Comparison of ENCODE assay signal across 11 mouse cellular contexts in genomic region chr2:181931918-181932605, GRCm38 (mm10). TPM values are rescaled to one million over a fixed set of nuclear protein-coding genes. Genes with fewer than 3 reads are reported as not detected.
DNase-seq lines count a peak whose midpoint lies in the region; ATAC-seq and TF ChIP-seq lines count a peak whose summit lies in the region.
"Had no signal": no experiment of that assay in that cellular context is flagged by ENCODE, and none has a peak within 500 bp of the region (broad histone marks: within the 10 kb centered on the region; RNA-seq: fewer than 3 reads in every experiment).

No protein-coding gene starts in this region.

- no peak overlapping the region for H3K4me3 ChIP-seq in left cerebral cortex, adult 2 months
- no peak overlapping the region for H3K4me3 ChIP-seq in heart, embryonic 12.5 days
- H3K4me3 ChIP-seq: liver, embryonic 15.5 days had no signal

- DNase-seq in gastrocnemius, postnatal 10 days: peak; percentile 33
- no peak for DNase-seq in gastrocnemius, adult 18-20 months (ENCODE audit: low spot score)
- peak; percentile 98 for DNase-seq in 3T3-L1 (ENCODE audit: low read depth, low spot score)
- peak; percentile 6 for DNase-seq in Muller cell, postnatal 12 days (ENCODE audit: inconsistent ontology term)
- DNase-seq in induced T-regulatory cell, adult 2 months (ENCODE audit: low read depth): peak; percentile 77
- no peak for DNase-seq in left cerebral cortex, adult 11 months (ENCODE audit: low spot score)
- no peak for DNase-seq in left cerebral cortex, adult 2 months (ENCODE audit: extremely low spot score in 1 of 2, low spot score in 2 of 2)
- DNase-seq: thymus, postnatal 14 days had no signal

- no peak overlapping the region for H3K9ac ChIP-seq in heart, embryonic 12.5 days
- H3K9ac ChIP-seq: liver, embryonic 15.5 days had no signal

- no peaks in the 10 kb centered on the region for H3K4me1 ChIP-seq in heart, embryonic 12.5 days (replicated peaks)
- H3K4me1 ChIP-seq: liver, embryonic 15.5 days had no signal

- WGBS in heart, embryonic 12.5 days: 83% methylated on average over 2 of the region's 2 CpGs

- ATAC-seq in heart, embryonic 12.5 days (ENCODE audit: insufficient number of reproducible peaks, low FRiP score): no peak

- intact Hi-C loops in left cerebral cortex, adult 2 months (cut with DNase I): loop anchor here (2.0 kb wide), 1 partner anchor 15 kb away; no protein-coding TSS in a partner anchor

- no peaks in the 10 kb centered on the region for H3K27me3 ChIP-seq in heart, embryonic 12.5 days (replicated peaks)
- H3K27me3 ChIP-seq: liver, embryonic 15.5 days had no signal

- no peak overlapping the region for H3K4me2 ChIP-seq in heart, embryonic 12.5 days
- H3K4me2 ChIP-seq: liver, embryonic 15.5 days had no signal

- TF ChIP-seq CTCF in left cerebral cortex, adult 2 months (IDR thresholded peaks at IDR 0.05): no peak

- no peaks in the 10 kb centered on the region for H3K36me3 ChIP-seq in heart, embryonic 12.5 days
- H3K36me3 ChIP-seq: liver, embryonic 15.5 days had no signal

- H3K9me3 ChIP-seq in heart, embryonic 12.5 days (replicated peaks): no peaks in the 10 kb centered on the region
- H3K9me3 ChIP-seq: liver, embryonic 15.5 days had no signal

- H3K27ac ChIP-seq in left cerebral cortex, adult 2 months: no peak overlapping the region
- H3K27ac ChIP-seq in heart, embryonic 12.5 days (ENCODE audit: poor library complexity, severe bottlenecking): no peak overlapping the region
- H3K27ac ChIP-seq: liver, embryonic 15.5 days had no signal

RNA-seq across cellular contexts. Expression of gene Gm14496, which starts 58.9 kb away (rescaled TPM):
- not detected for total RNA-seq in gastrocnemius, postnatal 10 days (2021)
- not detected for total RNA-seq in gastrocnemius, adult 18-20 months (2021)
- not detected for total RNA-seq in left cerebral cortex, adult 2 months (2021)
- polyA plus RNA-seq in heart, embryonic 12.5 days (2016; fragmentation: Nextera tagmentation; extraction: Ambion mirVana): not detected in 2 replicates
- polyA plus RNA-seq: heart, embryonic 16.5 days; liver, embryonic 15.5 days had no signal

Comparison
In these comparisons a context has a peak if more than half of its experiments do, and no peak if none do; other contexts are left out.
1. DNase-seq: peak in gastrocnemius, postnatal 10 days (single experiment), 3T3-L1 (single experiment), Muller cell, postnatal 12 days (single experiment) and induced T-regulatory cell, adult 2 months (single experiment); none in gastrocnemius, adult 18-20 months (single experiment), left cerebral cortex, adult 11 months (single experiment) and left cerebral cortex, adult 2 months (0 of 2).